Mouse (Mus musculus) heart, postnatal 0 days (tissue): ENCODE data around the gene 4933430I17Rik.

Source experiments
- CTCF ChIP-seq: IDR thresholded peaks from 2 replicates; pipeline ENCODE4 v1.5.1; 2016; ENCODE audit warnings: antibody characterized with exemption, control low read depth, low read depth
- EP300 ChIP-seq: IDR thresholded peaks from 2 replicates; pipeline ENCODE4 v1.6.1; 2016; ENCODE audit warnings: antibody characterized with exemption, low read depth

DNA sequence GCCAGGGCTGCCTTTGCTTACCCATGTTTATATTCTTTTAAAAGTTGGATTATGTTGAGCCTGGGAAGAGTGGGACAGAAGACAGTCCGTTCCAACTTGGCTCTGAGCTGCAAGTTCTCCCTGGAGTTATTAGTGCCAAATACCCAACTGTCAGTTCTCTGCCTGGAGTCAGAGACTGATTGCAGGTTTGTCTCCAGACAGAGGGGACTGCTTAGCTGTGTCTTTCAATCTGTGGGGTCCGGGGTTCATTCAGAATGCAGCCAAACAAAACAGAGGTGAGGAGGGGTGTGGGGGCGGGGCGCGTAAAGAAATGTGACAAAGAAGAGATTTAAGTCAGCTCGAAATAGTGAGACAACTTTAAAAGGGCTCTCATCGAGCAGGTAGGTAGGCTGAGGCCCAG, 23.6 kb upstream of the 4933430I17Rik start:
- no peak for TF ChIP-seq CTCF
- TF ChIP-seq EP300, result no peak
